Mouse (Mus musculus) G1E (cell line): ENCODE measurements around the gene Kcnk2. TPM values are rescaled to one million over a fixed set of nuclear protein-coding genes. Genes with fewer than 3 reads are reported as not detected.
"Not testable (repeated sequence)": the region's sequence is repeated elsewhere in the genome, so short reads cannot be mapped to it uniquely, and the experiment has no call there.

Source experiments
- ATAC-seq: 2 replicates; pipeline ENCODE4 v1.8.0; 2016; ENCODE audit warnings: mild to moderate bottlenecking; ENCODE audit not compliant: insufficient number of reproducible peaks, poor library complexity, low FRiP score, severe bottlenecking; ENCODE audit errors: extremely low read depth
- DNase-seq: peaks from one replicate; pipeline ENCODE4 v3.0.0; 2012; ENCODE audit warnings: low spot score
- H3K27me3 ChIP-seq: 2 replicates; pipeline ENCODE4 v1.6.1; 2012; ENCODE audit warnings: mild to moderate bottlenecking, low read length, inconsistent platforms; ENCODE audit not compliant: insufficient read depth
- H3K36me3 ChIP-seq: replicated peaks from 2 replicates; pipeline ENCODE3; 2012; ENCODE audit warnings: mild to moderate bottlenecking, inconsistent platforms
- H3K4me1 ChIP-seq: 2 replicates; pipeline ENCODE4 v1.6.1; 2012; ENCODE audit warnings: low read depth, low read length, inconsistent platforms, mixed read lengths; ENCODE audit not compliant: insufficient read depth
- H3K4me3 ChIP-seq: 2 replicates; pipeline ENCODE4 v1.5.1; 2012; ENCODE audit warnings: low read depth, mild to moderate bottlenecking, inconsistent platforms, low read length, moderate library complexity, mixed read lengths
- H3K9me3 ChIP-seq: replicated peaks from 2 replicates; pipeline ENCODE4 v1.6.1; 2012; ENCODE audit warnings: inconsistent platforms
- CTCF ChIP-seq: IDR thresholded peaks from 2 replicates; pipeline ENCODE4 v1.5.1; 2012; ENCODE audit warnings: low read depth, low read length, inconsistent platforms, mixed read lengths
- GATA1 ChIP-seq: IDR thresholded peaks from 2 replicates; pipeline ENCODE4 v1.6.1; 2012; ENCODE audit warnings: borderline replicate concordance, low read length, inconsistent platforms, mixed read lengths
- GATA2 ChIP-seq: IDR thresholded peaks from 2 replicates; pipeline ENCODE4 v1.6.1; 2012; ENCODE audit warnings: low read depth, low read length, inconsistent platforms, borderline replicate concordance
- POLR2AphosphoS5 ChIP-seq: IDR thresholded peaks from 2 replicates; pipeline ENCODE4 v1.6.1; 2012; ENCODE audit warnings: low read depth, low read length, inconsistent platforms; ENCODE audit not compliant: insufficient replicate concordance
- TAL1 ChIP-seq: conservative IDR thresholded peaks from 2 replicates; pipeline ENCODE4 v1.6.1; 2012; ENCODE audit warnings: low read depth, low read length, inconsistent platforms, mixed read lengths
- polyA plus RNA-seq: library from polyadenylated mRNA; stranded (reverse); fragments of >175 nt; gene quantifications from 2 replicates; pipeline ENCODE4 v1.2.3, GENCODE M21; 2012
- total RNA-seq, 2 experiments: library from RNA; stranded (forward) in 1 of 2; stranded (reverse) in 1 of 2; fragments of 200-1000 nt in 1 of 2; fragments of >200 nt in 1 of 2; fragmentation: Nextera tagmentation in 1 of 2; gene quantifications; 2 replicates each; pipeline ENCODE4 v1.2.3; 2014 to 2017

Kcnk2 gene
- total and polyA plus RNA-seq, 3 experiments = 0.22 TPM; not detected in 2

GRCm38 (mm10) chr1:189253207-189253606 is 148.9 kb downstream of the Kcnk2 start:
- no peaks in the 10 kb centered on the region for H3K36me3 ChIP-seq
- no peak overlapping the region for H3K4me3 ChIP-seq
- peaks cover 41% of the 10 kb centered on the region for H3K9me3 ChIP-seq
- ATAC-seq (no peak), DNase-seq (no peak)
- no peaks in the 10 kb centered on the region for H3K27me3 ChIP-seq
- H3K4me1 ChIP-seq = no peaks in the 10 kb centered on the region
- TF ChIP-seq TAL1 = no peak
- no peak for TF ChIP-seq GATA2
- no peak for TF ChIP-seq GATA1
- no peak for TF ChIP-seq POLR2AphosphoS5
- TF ChIP-seq CTCF = no peak

- H3K36me3 ChIP-seq, H3K4me3 ChIP-seq, H3K4me1 ChIP-seq, H3K27me3 ChIP-seq, DNase-seq, ATAC-seq: not testable (repeated sequence)
- peaks cover 33% of the 10 kb centered on the region for H3K9me3 ChIP-seq
Observed at GRCm38 (mm10) chr1:189243206-189243605, 158.9 kb downstream of the Kcnk2 start.

- no peaks in the 10 kb centered on the region for H3K27me3 ChIP-seq
- H3K9me3 ChIP-seq = peaks cover 42% of the 10 kb centered on the region
- TF ChIP-seq POLR2AphosphoS5 = no peak
- no peak for TF ChIP-seq CTCF
- TF ChIP-seq GATA1 = no peak
- no peak for TF ChIP-seq TAL1
- no peak for TF ChIP-seq GATA2
- no peaks in the 10 kb centered on the region for H3K4me1 ChIP-seq
- H3K4me3 ChIP-seq = no peak overlapping the region
- ATAC-seq (no peak), DNase-seq (no peak)
- no peaks in the 10 kb centered on the region for H3K36me3 ChIP-seq
Observed at GRCm38 (mm10) chr1:189235261-189235660, 166.8 kb downstream of the Kcnk2 start.

GRCm38 (mm10) chr1:189232829-189233228 is 169.2 kb downstream of the Kcnk2 start:
- Histone ChIP-seq H3K36me3 (no peaks in the 10 kb centered on the region), H3K27me3 (no peaks in the 10 kb centered on the region), H3K4me3 (no peak overlapping the region), H3K4me1 (no peaks in the 10 kb centered on the region), H3K9me3 (peaks cover 55% of the 10 kb centered on the region)
- TF ChIP-seq CTCF = no peak
- no peak for TF ChIP-seq GATA2
- TF ChIP-seq POLR2AphosphoS5 = no peak
- TF ChIP-seq TAL1 = no peak
- TF ChIP-seq GATA1 = no peak
- DNase-seq = no peak
- no peak for ATAC-seq

GRCm38 (mm10) chr1:189228222-189229084 is 173.6 kb downstream of the Kcnk2 start:
- Histone ChIP-seq H3K27me3 (no peaks in the 10 kb centered on the region), H3K36me3 (no peaks in the 10 kb centered on the region), H3K9me3 (peaks cover 67% of the 10 kb centered on the region), H3K4me3 (no peak overlapping the region), H3K4me1 (no peaks in the 10 kb centered on the region)
- DNase-seq (no peak), ATAC-seq (no peak)
- TF ChIP-seq GATA1 (no peak), POLR2AphosphoS5 (no peak), TAL1 (no peak)

- peaks cover 69% of the 10 kb centered on the region for H3K9me3 ChIP-seq
- no peaks in the 10 kb centered on the region for H3K27me3 ChIP-seq
- ATAC-seq = no peak
- no peak overlapping the region for H3K4me3 ChIP-seq
- no peak for DNase-seq
- no peaks in the 10 kb centered on the region for H3K4me1 ChIP-seq
- H3K36me3 ChIP-seq = no peaks in the 10 kb centered on the region
- TF ChIP-seq GATA1 = no peak
- no peak for TF ChIP-seq TAL1
- no peak for TF ChIP-seq GATA2
- no peak for TF ChIP-seq CTCF
- no peak for TF ChIP-seq POLR2AphosphoS5
Observed at GRCm38 (mm10) chr1:189227479-189227878, 174.6 kb downstream of the Kcnk2 start.

GRCm38 (mm10) chr1:189219051-189219450 is 183.0 kb downstream of the Kcnk2 start:
- H3K36me3 ChIP-seq = no peaks in the 10 kb centered on the region
- ATAC-seq (no peak), DNase-seq (no peak)
- TF ChIP-seq GATA1 (no peak), TAL1 (no peak), GATA2 (no peak), CTCF (no peak), POLR2AphosphoS5 (no peak)
- H3K9me3 ChIP-seq = peaks cover 57% of the 10 kb centered on the region
- no peaks in the 10 kb centered on the region for H3K4me1 ChIP-seq
- H3K27me3 ChIP-seq = no peaks in the 10 kb centered on the region
- no peak overlapping the region for H3K4me3 ChIP-seq
